Mouse (Mus musculus): ENCODE measurements around the gene Rbm15b.

The Rbm15b gene

GRCm38 (mm10) chr9:106886828-106887702 is at the start of gene Rbm15b:
Gene Rbm15b (minus strand): TSS chr9:106887428.
- peak; percentile 98 for DNase-seq

GRCm38 (mm10) chr9:106934998-106935397 is 47.8 kb upstream of the Rbm15b start:
- DNase-seq = no peak

GRCm38 (mm10) chr9:106914878-106915277 is 27.6 kb upstream of the Rbm15b start:
- DNase-seq = no peak

GRCm38 (mm10) chr9:106913759-106914158 is 26.5 kb upstream of the Rbm15b start:
- no peak for DNase-seq

- no peak for DNase-seq
These were observed 24.4 kb upstream of the Rbm15b start for GRCm38 (mm10) chr9:106911624-106912023.

- DNase-seq = no peak
These were observed 21.5 kb upstream of the Rbm15b start for GRCm38 (mm10) chr9:106908715-106909114.

- no peak for DNase-seq
These were observed 20.9 kb upstream of the Rbm15b start for GRCm38 (mm10) chr9:106908174-106908573.

GRCm38 (mm10) chr9:106906597-106906996 is 19.4 kb upstream of the Rbm15b start:
- DNase-seq = no peak

- DNase-seq = no peak
These were observed 16.5 kb upstream of the Rbm15b start for GRCm38 (mm10) chr9:106903791-106904134.

GRCm38 (mm10) chr9:106903099-106903790 is 16.0 kb upstream of the Rbm15b start:
- no peak for DNase-seq

GRCm38 (mm10) chr9:106901596-106901995 is 14.4 kb upstream of the Rbm15b start:
- DNase-seq = no peak

GRCm38 (mm10) chr9:106898901-106899300 is 11.7 kb upstream of the Rbm15b start:
- no peak for DNase-seq

- no peak for DNase-seq
These were observed 6.1 kb upstream of the Rbm15b start for GRCm38 (mm10) chr9:106893327-106893726.

- DNase-seq = no peak
These were observed 5.3 kb upstream of the Rbm15b start for GRCm38 (mm10) chr9:106892552-106892875.

- peak; percentile 96 for DNase-seq
These were observed 4.8 kb upstream of the Rbm15b start, which contains the start of gene Manf for GRCm38 (mm10) chr9:106891829-106892551. Gene Manf (minus strand): TSS chr9:106891979.

GRCm38 (mm10) chr9:106891341-106891741 is 4.1 kb upstream of the Rbm15b start:
- DNase-seq = no peak

GRCm38 (mm10) chr9:106890496-106891240 is 3.4 kb upstream of the Rbm15b start:
- DNase-seq = peak; percentile 48

- DNase-seq = no peak
These were observed 2.1 kb upstream of the Rbm15b start for GRCm38 (mm10) chr9:106889321-106889720.

- no peak for DNase-seq
These were observed 1.1 kb upstream of the Rbm15b start for GRCm38 (mm10) chr9:106888346-106888745.

GRCm38 (mm10) chr9:106885901-106886731 is 1.1 kb downstream of the Rbm15b start:
- peak; percentile 65 for DNase-seq

GRCm38 (mm10) chr9:106884996-106885900 is 2.0 kb downstream of the Rbm15b start:
- DNase-seq = peak; percentile 29

Data from cerebellum, adult 11 months (tissue).